Mouse (Mus musculus) mature B cell (primary cell): ENCODE data around the gene Ano2.

Experiments used
- in situ Hi-C: fragments of 300-500 bp; cut with MboI; formaldehyde crosslinking; loops from 2 replicates; pipeline ENCODE4 v1.14.3; 2019

Ano2 gene

DNA sequence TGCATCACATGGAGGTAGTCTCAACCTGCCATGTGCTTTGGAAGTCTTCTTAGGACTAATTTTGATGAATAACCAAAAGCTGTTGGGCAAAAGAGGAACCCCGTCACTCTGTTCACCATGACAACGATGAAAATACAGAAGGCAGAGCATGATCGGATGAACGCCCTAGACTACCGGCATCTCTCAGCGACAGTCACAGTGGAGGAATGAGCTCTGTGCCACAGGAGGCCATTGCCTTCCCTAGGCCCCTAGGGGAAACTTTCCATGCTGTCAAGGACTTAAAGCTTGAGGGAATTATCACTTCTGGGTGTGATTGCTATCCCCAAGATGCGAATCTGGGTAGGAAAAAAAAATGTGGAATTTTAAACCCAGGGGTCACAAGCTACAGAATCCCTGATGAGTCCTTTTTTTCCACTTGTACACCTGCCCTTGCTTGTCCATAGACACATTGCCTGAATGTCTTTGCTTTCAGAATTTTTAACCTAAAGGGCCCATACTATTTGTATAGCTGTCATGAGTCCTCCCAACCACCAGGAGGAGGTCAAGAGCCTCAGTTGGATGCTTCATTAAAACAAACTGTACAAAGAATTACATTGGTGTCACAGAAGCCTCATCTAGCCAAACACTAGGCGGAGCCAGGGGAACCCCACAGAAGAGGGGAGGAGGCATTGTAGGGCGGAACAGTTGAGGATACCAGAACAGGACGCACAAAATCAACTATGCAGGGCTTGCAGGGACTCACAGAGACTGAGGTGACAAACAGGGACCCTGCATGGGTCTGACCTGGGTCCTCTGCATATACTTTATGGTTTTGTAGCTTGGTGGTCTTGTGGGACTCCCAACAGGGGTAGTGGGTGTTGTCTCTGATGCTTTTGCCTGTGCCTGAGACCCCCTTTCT lies 53.2 kb downstream of the Ano2 start:
- in situ Hi-C loops = no loop called here

DNA sequence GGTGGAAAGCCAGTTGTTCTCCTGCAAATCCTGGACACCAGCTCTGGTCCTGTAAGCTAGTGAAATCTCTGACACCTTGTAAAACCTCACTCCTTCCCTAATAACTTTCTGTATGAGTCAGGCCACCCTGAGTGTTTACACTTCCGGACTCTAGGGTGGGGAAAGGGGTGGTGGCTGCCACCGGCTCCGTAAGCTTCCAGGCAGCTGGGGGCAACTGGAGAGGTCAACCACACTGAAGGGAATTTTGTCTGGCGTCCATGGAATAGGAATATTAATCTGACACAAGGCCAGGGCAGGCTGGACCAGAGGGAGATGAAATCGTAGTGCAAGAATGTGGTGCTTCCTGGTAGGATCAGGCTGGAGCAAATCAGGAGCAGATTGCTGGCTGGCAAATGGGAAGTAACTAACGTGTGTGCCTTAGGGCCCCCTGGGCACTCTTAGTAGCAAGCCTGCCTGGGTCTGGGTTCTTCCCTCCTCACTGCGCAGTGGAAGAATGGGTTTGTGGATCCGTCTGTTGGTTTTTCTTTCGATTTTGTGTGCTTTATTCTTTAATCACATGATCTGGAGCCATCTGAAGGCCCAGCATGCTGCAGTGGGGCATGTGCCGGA lies 57.2 kb downstream of the Ano2 start:
- in situ Hi-C loops = no loop called here

DNA sequence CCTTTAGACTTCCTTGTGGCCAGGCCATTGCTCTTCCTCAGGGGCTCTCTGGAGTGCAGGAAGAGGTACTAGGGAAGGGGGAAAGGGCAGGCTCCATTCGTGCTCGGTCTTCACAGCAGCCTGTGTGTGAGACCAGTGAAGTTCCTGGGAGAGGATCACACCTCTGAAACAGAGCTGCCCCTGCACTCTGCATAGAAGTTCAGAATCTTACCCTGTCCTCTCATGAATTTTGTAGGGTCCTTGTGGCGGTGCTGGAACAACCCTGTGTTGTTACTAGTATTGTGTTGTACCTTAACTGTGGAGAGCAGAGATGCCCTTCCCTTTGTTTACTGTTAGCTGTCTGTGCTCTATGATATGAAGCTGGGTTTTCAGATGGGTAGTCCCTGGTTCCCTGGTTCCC lies 58.4 kb downstream of the Ano2 start:
- in situ Hi-C loops = no loop called here

DNA sequence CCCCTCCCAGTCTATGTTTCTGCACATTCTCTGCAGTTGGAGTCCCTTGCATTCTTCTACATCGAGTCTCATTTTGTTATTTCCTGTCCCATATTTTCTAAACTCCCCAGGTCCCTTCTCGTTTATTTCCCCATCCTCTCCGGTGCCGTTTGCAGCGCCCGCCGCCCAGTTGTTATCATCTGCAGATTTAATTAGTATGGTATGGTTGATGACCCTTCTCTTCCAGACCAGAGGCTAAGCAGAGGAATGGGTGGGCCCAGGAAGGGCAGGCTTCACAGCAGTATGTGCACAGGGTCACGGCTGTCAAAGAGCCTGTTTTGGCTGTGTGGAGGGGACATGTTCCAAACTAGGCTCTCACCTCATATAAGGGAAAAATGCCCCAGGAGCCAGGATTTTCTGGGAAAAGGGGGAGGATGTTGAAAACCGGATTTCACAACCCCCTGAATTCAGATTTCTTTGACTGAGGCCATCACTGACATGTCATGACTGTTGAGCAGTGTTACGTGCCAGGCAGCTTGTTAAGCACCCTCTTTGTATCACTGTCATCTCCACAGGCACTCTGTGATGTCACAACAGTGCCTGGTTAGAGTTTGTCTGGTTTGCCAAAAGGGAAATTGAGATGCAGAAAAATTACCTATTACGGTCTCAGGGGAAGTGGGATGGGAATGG lies 72.8 kb downstream of the Ano2 start:
- in situ Hi-C loops = no loop called here

DNA sequence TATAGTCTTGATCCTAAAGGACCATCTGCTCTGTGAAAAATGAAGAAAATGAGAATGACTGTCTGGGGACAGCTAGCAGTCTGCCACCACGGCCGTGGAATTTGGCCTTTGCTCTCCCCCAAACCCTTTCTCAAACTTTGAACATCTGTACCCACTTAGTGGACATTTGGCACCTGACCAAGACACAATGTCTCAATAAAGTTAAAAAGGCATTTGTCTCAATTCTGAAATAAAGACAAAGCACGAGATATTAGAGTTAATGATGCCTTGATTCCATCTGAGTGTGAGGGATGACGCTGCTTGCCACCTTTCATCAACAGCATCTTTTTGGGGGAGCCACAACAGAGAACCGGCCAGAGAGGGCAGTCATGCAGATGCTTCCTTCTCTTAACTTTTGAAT lies 83.0 kb downstream of the Ano2 start:
- in situ Hi-C loops = no loop called here

DNA sequence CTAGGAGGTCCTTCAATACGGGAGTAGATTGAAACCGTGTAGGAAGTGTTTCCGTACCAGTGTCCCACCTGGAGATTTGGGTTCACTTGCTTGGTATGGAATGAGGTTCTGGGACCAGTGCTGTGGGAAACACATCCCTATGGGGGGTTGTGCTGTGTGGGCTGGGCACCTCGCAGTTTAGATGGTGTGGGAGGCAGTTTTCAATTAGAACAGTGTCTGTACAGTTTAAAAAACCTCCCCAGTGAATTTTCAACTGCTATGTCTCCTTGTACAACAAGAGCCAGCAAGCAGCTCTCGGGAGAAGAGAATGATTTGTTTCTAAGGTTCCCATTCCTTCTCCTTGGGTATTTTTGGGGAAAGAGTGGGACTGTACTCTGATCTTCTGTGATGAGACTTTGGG lies 86.1 kb downstream of the Ano2 start:
- in situ Hi-C loops = no loop called here

DNA sequence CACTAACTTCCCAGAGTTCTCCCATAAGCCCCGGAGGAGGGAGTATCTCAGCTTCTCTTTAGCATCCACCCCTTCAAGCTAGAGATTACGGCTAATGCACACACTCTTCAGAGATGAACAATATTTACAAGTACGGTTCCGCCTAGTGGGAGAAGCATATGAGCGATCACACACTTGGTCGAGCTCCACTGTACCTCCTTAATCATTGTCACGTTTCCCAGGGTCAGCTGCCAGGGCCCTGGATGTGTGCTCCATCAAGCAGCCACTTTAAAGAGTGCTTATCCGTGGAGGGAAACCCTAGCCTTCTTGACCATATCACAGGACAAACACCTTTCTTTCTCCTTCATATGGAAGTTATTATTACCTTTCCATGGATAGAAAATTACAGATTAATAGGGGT lies 112.7 kb downstream of the Ano2 start:
- in situ Hi-C loops = no loop called here

DNA sequence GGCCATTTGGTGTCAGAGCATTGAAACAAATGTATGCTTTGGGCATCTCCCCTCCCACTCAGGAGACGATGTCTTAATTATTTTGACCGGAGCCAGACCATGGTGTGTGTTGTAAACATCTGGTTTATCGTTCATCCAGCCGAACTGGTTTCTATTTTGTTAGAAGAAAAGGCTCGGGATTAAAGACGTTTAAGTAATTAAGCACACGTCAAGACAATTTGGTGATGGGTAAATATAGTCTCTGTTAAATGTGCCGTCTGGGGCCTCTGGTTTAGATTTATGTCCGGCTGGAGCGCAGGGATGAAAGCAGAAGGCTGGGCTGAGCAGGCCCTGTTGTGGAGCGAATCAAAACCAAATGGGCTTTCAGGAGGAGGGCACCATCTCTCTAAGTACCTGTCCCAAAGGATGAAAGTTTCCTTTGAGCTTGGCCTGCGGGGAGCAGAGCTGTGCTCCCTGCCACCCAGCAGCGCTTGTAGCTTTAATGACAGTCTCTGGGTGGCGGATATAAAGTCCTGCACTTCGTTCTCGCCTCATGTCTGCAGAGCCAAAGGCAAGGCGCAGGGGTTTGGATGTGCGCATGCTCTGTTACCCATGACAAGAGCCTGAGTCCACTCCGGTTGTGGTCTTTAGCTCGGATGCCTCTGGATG lies 113.3 kb downstream of the Ano2 start:
- in situ Hi-C loops = no loop called here

DNA sequence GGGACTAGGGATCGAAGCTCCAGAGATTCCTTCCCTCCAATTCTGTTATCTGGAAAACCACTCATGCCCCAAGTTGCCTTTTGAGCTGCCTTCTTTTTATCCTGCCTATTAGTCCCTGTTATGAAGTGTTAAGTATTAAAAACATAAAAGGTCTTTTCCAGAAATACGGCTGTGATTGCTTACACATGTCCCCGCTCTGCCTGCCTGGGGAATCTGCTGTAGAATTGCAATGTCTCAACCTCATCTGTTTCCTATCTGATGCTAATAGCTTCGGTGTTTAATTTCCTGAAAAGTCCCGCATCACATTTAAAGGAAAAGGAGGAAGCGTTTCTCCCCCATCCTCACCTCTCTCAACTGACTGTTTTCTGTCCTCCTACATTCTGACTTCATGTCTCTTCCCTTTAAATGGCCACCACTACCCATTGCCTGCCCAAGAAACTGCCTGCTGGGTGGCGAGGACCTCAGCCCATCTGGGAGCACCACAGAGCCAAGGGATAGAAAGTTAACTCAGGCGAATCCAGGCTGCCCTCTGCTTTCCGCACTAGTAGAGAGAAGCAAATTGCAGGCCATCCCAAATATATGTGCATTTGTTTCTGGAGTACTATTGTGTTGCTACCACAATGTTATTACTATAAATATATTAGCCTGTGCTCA lies 118.9 kb downstream of the Ano2 start:
- in situ Hi-C loops = no loop called here

DNA sequence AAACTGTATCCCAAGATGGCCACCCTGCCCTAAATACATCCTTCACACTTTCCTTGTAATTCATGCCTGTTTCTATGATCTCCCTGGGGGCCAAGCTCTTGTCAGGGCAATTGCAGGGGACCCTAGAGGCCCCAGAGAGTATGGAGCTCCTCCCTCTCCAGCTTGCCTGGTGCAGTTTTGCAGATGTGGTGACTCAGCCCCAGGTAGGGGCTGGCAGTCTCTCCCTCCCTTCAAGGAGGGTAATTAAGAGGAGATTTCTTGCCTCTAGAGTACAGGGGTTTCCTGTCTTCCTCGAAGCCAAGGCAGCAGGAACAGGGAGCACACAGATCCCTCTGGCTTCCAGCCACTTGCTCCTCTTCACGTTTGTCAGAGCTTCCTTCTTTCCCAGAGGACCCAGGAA lies 121.2 kb downstream of the Ano2 start:
- in situ Hi-C loops = no loop called here

DNA sequence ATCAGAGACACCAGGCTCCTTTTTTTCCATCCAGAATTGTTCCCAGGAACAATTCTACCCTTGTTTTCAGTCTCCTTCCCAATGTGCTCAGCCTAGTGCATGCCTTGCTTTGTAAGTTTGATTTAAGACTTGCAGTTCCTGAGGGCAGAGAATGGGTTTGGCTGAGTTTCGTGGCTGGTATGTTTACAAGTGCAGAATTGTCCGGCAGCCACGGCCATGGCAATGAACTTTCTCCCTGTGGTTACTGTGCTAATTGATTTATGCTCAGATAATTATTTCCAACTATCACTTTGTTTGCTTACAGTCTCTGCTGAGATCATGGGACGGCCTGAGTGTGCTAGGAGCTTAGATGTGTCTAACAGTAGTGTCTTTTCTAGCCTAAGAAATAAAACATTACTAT lies 147.9 kb downstream of the Ano2 start:
- in situ Hi-C loops = no loop called here

DNA sequence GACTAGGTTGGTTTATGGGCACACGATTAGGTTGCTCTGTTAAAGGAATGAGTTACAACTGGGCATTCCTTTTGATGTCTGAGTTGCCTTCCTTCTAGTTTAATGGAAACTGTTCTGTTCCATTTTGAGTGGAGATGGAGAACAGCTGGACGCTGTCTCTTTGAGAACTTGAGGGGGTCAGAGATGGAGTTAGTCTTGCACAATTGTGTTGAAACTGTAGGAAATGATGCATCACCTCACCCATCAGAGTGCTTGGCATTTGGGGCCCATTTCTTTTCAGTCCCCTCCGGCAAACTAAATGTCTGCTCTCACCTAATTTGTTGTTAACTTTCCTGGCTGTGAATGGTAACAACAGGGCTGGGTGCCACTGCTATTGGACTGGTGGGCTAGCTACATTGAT lies 151.1 kb downstream of the Ano2 start:
- in situ Hi-C loops = no loop called here

DNA sequence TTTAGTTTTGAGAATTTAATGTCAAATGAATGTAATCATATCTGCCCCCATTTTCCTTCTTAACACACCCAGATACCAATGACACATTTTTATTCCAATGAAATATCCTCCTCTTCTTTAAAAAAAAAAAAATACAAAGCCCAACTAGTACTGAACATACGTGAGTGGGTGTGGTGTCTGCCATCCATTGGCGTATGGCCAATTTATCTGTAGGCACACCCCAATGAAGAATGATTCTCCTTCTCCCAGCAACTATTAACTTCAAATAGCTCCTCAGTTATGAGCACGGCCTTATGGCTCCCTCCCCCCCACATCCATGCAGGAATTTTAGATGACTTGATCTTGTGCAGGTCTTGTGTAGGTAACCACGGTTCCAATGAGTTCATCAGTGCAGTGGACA lies 161.0 kb downstream of the Ano2 start:
- in situ Hi-C loops = no loop called here

DNA sequence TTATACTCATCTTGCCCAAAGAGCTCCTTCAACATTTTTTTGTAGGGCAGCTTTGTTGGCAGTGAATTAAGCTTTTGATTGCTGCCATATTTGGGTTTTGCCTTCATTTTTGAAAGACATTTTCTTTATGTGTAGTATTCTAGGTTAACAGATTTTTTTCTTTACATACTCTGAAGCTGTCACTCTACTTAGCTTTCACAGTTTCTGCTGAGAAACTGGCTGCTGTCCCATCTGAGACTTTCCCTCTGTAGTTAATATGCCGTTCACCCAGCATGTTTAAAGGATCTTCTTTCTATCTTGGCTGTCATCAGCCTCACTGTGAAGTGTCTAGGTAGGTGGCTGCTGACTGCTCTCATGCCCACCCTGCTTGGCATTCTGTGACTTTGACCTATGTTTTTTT lies 168.1 kb downstream of the Ano2 start:
- in situ Hi-C loops = no loop called here

DNA sequence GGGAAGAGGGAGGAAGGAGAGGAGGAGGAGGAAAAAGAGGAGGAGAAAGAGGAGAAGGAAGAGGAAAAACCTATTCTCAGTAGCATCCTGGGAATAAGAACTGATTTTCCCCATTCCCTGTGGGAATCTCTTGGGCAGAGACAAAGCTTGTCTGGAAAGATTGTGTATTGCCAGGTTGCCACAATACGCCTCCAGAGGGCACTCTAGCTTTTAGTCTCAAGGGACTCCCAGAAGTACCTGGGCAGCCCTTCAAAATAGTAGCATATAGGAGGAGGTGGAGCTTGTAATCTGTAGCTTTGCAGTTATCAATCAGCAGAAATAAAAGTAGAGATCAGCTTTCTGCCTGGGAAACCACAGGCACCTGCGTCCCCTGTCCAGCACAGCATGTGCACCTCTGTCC lies 178.3 kb downstream of the Ano2 start:
- in situ Hi-C loops = no loop called here

DNA sequence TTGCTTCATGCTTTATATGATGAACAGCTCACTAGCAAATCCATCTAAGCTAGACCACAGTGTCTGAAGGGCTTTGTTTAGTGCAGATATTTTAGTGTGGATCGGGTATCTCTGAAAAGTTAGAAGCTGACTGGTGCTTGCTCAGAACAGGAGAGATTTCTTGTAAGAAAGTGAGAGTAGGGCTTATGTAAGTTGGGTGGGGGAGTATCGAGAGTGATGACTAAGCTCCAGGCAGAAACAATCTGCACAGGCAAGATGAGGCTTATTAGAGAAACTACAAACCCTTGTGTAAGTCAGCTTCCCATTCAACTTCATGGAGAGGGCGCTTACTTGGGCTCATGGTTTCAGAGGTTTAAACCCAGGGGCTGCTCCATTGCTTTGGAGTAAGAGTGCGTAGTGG lies 181.3 kb downstream of the Ano2 start:
- in situ Hi-C loops = no loop called here

DNA sequence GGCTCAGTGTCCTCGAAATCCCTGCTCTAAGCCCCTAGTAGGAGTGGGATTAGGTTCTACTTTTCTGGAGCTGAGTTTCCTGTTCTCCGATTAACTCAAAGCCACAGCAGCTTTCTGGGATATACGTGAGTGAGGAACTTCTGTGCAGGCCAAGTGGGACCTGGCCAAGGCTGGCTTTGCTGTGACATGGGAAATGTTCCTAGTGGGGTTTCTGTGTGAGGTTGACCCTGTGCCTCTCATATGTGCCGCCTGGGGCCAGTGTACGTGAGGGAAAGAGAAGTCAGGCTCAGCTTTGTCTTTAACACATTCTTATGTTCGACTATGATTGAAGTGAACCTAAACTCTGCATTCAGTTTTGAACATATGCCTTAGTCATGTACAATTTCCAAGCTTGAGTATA lies 184.5 kb downstream of the Ano2 start:
- in situ Hi-C loops = no loop called here

DNA sequence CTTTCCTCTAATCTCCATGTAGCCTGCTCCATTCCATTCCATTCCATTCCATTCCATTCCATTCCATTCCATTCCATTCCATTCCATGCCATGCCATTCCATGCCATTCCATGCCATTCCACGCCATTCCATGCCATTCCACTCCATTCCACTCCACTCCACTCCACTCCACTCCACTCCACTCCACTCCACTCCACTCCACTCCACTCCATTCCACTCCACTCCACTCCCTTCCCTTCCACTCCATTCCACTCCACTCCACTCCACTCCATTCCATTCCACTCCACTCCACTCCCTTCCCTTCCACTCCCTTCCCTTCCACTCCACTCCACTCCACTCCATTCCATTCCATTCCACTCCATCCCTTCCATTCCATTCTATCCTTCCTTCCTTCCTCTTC lies 186.7 kb downstream of the Ano2 start:
- in situ Hi-C loops = no loop called here

DNA sequence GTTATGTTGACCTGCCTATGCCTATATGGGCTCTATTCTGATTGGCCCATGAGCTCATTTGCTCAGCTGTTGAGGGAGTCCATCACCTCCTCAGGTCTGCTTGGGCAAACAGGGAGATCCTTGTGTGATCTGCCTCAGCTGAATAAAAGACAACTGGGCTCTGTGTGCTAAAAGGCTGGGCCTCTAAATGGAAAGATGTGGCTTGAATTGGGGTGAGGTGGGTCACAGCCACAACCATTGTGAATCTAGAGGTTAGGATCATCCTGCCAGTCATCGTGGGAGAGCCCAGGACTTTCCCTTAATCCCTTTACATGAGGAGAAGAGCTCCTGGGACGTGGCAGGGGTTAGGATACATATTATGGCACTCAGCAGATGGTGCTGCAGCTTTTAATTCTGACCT lies 188.5 kb downstream of the Ano2 start:
- in situ Hi-C loops = no loop called here

DNA sequence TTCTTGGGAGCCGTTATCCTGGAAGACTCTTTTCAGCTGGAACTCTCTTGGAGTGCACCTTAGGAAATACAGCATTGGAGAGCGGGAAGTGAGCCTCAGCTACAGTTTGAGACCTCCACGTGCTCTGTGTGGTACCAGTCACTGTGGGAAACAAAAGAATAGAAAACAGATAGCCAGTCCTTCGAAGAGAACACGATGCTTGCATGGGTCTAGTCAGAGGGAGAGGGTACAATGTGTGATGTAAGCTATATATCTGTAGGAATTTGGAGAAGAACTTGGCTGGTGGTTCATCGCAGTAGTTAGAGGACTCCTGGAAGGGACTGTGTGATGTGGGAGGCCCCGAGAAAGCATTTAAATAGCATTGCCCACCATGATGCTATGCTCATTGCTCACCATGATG lies 189.1 kb downstream of the Ano2 start:
- in situ Hi-C loops = no loop called here

DNA sequence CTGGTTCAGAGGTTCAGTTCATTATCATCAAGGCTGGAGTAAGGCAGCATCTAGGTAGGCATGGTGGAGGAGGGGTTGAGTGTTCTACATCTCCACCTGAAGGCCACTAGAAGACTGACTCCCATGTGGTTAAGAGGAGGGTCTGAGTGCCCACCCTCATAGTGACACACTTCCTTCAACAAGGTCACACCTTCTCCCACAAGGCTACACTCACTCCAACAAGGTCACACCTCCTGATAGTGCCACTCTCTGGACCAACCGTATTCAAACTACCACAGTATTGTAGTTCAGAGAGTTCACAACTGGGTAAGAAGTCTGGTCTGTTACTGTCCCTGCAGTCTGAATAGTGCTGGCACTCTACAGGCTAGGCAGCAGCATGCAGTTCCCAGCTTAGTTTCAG lies 198.4 kb downstream of the Ano2 start:
- in situ Hi-C loops = no loop called here

DNA sequence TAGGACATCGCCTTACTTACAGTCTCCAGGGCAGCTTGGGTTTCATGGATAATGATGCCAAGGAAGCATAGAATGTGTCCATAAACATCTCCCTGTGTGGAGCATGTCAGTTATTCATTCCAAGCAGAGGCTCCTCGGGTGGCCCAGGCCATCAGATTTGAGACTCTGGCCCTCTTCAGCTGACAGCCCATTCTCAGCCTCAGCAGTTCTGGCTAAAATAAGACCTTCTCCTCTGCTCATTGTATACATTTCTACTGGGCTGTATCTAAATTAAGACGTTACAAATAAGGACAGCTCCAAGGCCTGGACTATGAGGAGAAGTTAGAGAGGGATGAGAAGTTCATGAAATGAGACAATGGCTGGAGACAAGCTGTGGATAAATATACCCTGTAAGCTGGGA lies 204.1 kb downstream of the Ano2 start:
- in situ Hi-C loops = no loop called here
